ENCODE assay signal across 27 mouse cellular contexts in genomic region chrX:143678566-143678965, GRCm38 (mm10).
"Had no signal": no experiment of that assay in that cellular context is flagged by ENCODE, and none has a peak within 500 bp of the region (broad histone marks: within the 10 kb centered on the region; RNA-seq: fewer than 3 reads in every experiment).

No protein-coding gene starts in this region.

- H3K9me3 ChIP-seq: embryonic facial prominence, embryonic 10.5 days; embryonic facial prominence, embryonic 12.5 days; embryonic facial prominence, embryonic 13.5 days; embryonic facial prominence, embryonic 15.5 days; forebrain, embryonic 10.5 days; forebrain, embryonic 12.5 days; forebrain, embryonic 13.5 days; forebrain, embryonic 15.5 days had no signal

- H3K4me2 ChIP-seq: embryonic facial prominence, embryonic 12.5 days; embryonic facial prominence, embryonic 13.5 days; embryonic facial prominence, embryonic 15.5 days; forebrain, embryonic 12.5 days; forebrain, embryonic 13.5 days; forebrain, embryonic 15.5 days had no signal

- H3K36me3 ChIP-seq: embryonic facial prominence, embryonic 10.5 days; embryonic facial prominence, embryonic 12.5 days; embryonic facial prominence, embryonic 13.5 days; embryonic facial prominence, embryonic 15.5 days; forebrain, embryonic 12.5 days; forebrain, embryonic 15.5 days had no signal

- H3K4me3 ChIP-seq: embryonic facial prominence, embryonic 10.5 days; embryonic facial prominence, embryonic 12.5 days; embryonic facial prominence, embryonic 13.5 days; embryonic facial prominence, embryonic 15.5 days; erythroblast, embryonic 14.5 days; forebrain, embryonic 10.5 days; forebrain, embryonic 12.5 days; forebrain, embryonic 13.5 days; forebrain, embryonic 15.5 days; gastrocnemius, adult 2 months; heart, adult 2 months had no signal

- H3K27me3 ChIP-seq: embryonic facial prominence, embryonic 12.5 days; embryonic facial prominence, embryonic 13.5 days; embryonic facial prominence, embryonic 15.5 days; forebrain, embryonic 12.5 days; forebrain, embryonic 13.5 days; forebrain, embryonic 15.5 days had no signal

- H3K4me1 ChIP-seq: embryonic facial prominence, embryonic 10.5 days; embryonic facial prominence, embryonic 12.5 days; embryonic facial prominence, embryonic 13.5 days; embryonic facial prominence, embryonic 15.5 days; forebrain, embryonic 10.5 days; forebrain, embryonic 12.5 days; forebrain, embryonic 13.5 days; forebrain, embryonic 15.5 days had no signal

- H3K27ac ChIP-seq: embryonic facial prominence, embryonic 10.5 days; embryonic facial prominence, embryonic 12.5 days; embryonic facial prominence, embryonic 13.5 days; embryonic facial prominence, embryonic 15.5 days; forebrain, embryonic 10.5 days; forebrain, embryonic 12.5 days; forebrain, embryonic 13.5 days; forebrain, embryonic 15.5 days; gastrocnemius, adult 2 months; heart, adult 2 months had no signal

- ATAC-seq: forebrain, embryonic 13.5 days; forebrain, embryonic 14.5 days; forebrain, embryonic 15.5 days; forebrain, embryonic 16.5 days; forebrain, postnatal 0 days had no signal

- DNase-seq: cerebellum, adult 9-10 months; cerebellum, adult 9-11 months; cerebellum, postnatal 10 days; cerebellum, postnatal 14 days; cerebellum, postnatal 25 days; cerebellum, postnatal 36 days; embryo, embryonic 11 days; forebrain, postnatal 0 days; gastrocnemius, adult 2 months; gastrocnemius, postnatal 10 days; gastrocnemius, postnatal 14 days; gastrocnemius, postnatal 25 days; gastrocnemius, postnatal 36 days; heart, adult 11 months; heart, adult 18-20 months; heart, adult 2 months had no signal

- H3K9ac ChIP-seq: embryonic facial prominence, embryonic 12.5 days; embryonic facial prominence, embryonic 13.5 days; embryonic facial prominence, embryonic 15.5 days; forebrain, embryonic 12.5 days; forebrain, embryonic 13.5 days; forebrain, embryonic 15.5 days; forebrain, postnatal 0 days had no signal
